Mouse (Mus musculus): Measurements from ENCODE around the gene Rraga. TPM values are rescaled to one million over a fixed set of nuclear protein-coding genes. Genes with fewer than 3 reads are reported as not detected.

Gene Rraga
- polyA plus RNA-seq (2012; ENCODE audit: insufficient read depth, insufficient read length, low replicate concordance, missing spikeins), result not detected in 2 replicates

DNA sequence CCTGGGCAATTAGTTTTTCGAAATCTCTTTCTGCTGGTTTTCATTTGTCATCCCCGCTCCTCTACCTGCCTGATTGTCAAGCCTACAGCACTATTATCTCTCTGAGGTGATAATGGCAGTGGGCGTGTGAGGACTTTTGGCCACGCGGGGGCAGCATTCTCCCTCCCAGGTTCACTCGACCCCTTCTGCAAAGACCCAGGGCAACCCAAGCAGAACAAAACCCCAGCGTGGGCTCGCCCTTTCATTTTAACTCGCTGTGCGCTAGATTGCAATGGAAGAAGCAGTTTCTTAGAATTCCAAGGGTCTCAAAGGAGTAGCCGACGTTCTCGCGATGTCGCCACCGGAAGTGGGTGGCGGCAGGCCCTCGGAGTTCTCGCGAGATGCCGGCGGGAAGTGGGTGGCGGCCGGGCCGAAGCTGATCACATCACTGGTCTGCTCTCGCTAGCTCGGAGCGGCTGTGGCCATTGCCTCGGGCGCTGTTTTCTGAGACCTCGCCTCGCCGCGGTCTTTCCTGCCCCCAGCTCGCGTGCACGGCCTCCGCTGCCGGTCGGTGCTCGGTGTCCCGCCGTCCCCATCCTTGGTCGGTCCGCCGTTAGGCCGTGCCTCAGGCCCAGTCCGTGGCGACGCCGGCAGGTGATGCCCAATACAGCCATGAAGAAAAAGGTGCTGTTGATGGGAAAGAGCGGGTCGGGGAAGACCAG, at the start of gene Rraga:
Rraga (plus strand) TSS at position 386 of the 701 bp plus-strand sequence.
- Histone ChIP-seq H3K27ac (ENCODE audit: insufficient read depth, low read depth, low read length) (peak within 1 kb of the TSS; percentile 91), H3K4me3 (ENCODE audit: insufficient read depth, low read depth, low read length) (peak within 1 kb of the TSS; percentile 67), H3K4me1 (ENCODE audit: control insufficient read depth, insufficient read depth, low read length) (no peaks in the 10 kb centered on the region)
- under 1% methylated on average over 53 of the region's 53 CpGs for WGBS
- TF ChIP-seq CTCF (IDR thresholded peaks at IDR 0.05; ENCODE audit: insufficient read depth, low read depth, low read length), result peak; percentile 98
- TF ChIP-seq POLR2A (IDR thresholded peaks at IDR 0.05; ENCODE audit: insufficient read depth, low read depth, low read length), result peak; percentile 85

- no peak overlapping the region for H3K4me3 ChIP-seq (ENCODE audit: insufficient read depth, low read depth, low read length)
- whole genome bisulfite sequencing, result 74% methylated on average over 11 of the region's 11 CpGs
- H3K4me1 ChIP-seq (ENCODE audit: control insufficient read depth, insufficient read depth, low read length), result no peaks in the 10 kb centered on the region
- no peak overlapping the region for H3K27ac ChIP-seq (ENCODE audit: insufficient read depth, low read depth, low read length)
- TF ChIP-seq CTCF (IDR thresholded peaks at IDR 0.05; ENCODE audit: insufficient read depth, low read depth, low read length) (no peak), POLR2A (IDR thresholded peaks at IDR 0.05; ENCODE audit: insufficient read depth, low read depth, low read length) (no peak)
These were observed 48.0 kb upstream of the Rraga start for GRCm38 (mm10) chr4:86527162-86528136.

GRCm38 (mm10) chr4:86529161-86529560, 46.3 kb upstream of the Rraga start:
- Histone ChIP-seq H3K4me3 (ENCODE audit: insufficient read depth, low read depth, low read length) (no peak overlapping the region), H3K4me1 (ENCODE audit: control insufficient read depth, insufficient read depth, low read length) (no peaks in the 10 kb centered on the region), H3K27ac (ENCODE audit: insufficient read depth, low read depth, low read length) (no peak overlapping the region)
- 76% methylated on average over 6 of the region's 6 CpGs for WGBS
- no peak for TF ChIP-seq POLR2A (IDR thresholded peaks at IDR 0.05; ENCODE audit: insufficient read depth, low read depth, low read length)
- no peak for TF ChIP-seq CTCF (IDR thresholded peaks at IDR 0.05; ENCODE audit: insufficient read depth, low read depth, low read length)

- Histone ChIP-seq H3K4me3 (ENCODE audit: insufficient read depth, low read depth, low read length) (no peak overlapping the region), H3K27ac (ENCODE audit: insufficient read depth, low read depth, low read length) (no peak overlapping the region)
- no peak for TF ChIP-seq POLR2A (IDR thresholded peaks at IDR 0.05; ENCODE audit: insufficient read depth, low read depth, low read length)
- TF ChIP-seq CTCF (IDR thresholded peaks at IDR 0.05; ENCODE audit: insufficient read depth, low read depth, low read length), result no peak
These were observed 41.9 kb upstream of the Rraga start for GRCm38 (mm10) chr4:86533406-86534090.

GRCm38 (mm10) chr4:86534091-86534481, 41.4 kb upstream of the Rraga start:
- WGBS, result 81% methylated on average over 5 of the region's 5 CpGs
- Histone ChIP-seq H3K27ac (ENCODE audit: insufficient read depth, low read depth, low read length) (no peak overlapping the region), H3K4me1 (ENCODE audit: control insufficient read depth, insufficient read depth, low read length) (no peaks in the 10 kb centered on the region), H3K4me3 (ENCODE audit: insufficient read depth, low read depth, low read length) (no peak overlapping the region)
- TF ChIP-seq CTCF (IDR thresholded peaks at IDR 0.05; ENCODE audit: insufficient read depth, low read depth, low read length) (no peak), POLR2A (IDR thresholded peaks at IDR 0.05; ENCODE audit: insufficient read depth, low read depth, low read length) (no peak)

More at GRCm38 (mm10) chr4:86533406-86534090, 41.9 kb upstream of the Rraga start:
- 92% methylated on average over 8 of the region's 8 CpGs for WGBS
- H3K4me1 ChIP-seq (ENCODE audit: control insufficient read depth, insufficient read depth, low read length), result no peaks in the 10 kb centered on the region

DNA sequence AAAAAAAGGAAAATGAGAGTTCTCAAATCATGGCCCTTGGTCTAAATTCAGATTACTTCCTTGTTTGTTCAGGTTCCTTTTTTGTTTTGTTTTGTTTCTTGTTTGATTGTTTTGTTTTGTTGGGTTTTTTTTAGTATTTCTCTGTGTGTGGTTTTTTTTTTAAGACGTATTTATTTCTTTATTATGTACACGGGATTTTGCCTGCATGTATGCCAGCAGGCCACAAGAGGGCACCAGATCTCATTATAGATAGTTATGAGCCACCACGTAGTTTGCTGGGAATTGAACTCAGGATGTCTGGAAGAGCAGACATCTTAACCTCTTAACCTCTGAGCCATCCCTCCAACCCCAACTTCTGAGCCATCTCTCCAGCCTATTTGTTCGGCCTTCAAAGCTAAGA, 37.5 kb upstream of the Rraga start:
- no peak overlapping the region for H3K4me3 ChIP-seq (ENCODE audit: insufficient read depth, low read depth, low read length)
- TF ChIP-seq CTCF (IDR thresholded peaks at IDR 0.05; ENCODE audit: insufficient read depth, low read depth, low read length), result no peak
- 41% methylated on average over 4 of the region's 4 CpGs for WGBS
- H3K4me1 ChIP-seq (ENCODE audit: control insufficient read depth, insufficient read depth, low read length), result peaks cover 4% of the 10 kb centered on the region
- H3K27ac ChIP-seq (ENCODE audit: insufficient read depth, low read depth, low read length), result no peak overlapping the region

- Histone ChIP-seq H3K4me1 (ENCODE audit: control insufficient read depth, insufficient read depth, low read length) (peaks cover 9% of the 10 kb centered on the region), H3K4me3 (ENCODE audit: insufficient read depth, low read depth, low read length) (no peak overlapping the region), H3K27ac (ENCODE audit: insufficient read depth, low read depth, low read length) (no peak overlapping the region)
- TF ChIP-seq POLR2A (IDR thresholded peaks at IDR 0.05; ENCODE audit: insufficient read depth, low read depth, low read length) (no peak), CTCF (IDR thresholded peaks at IDR 0.05; ENCODE audit: insufficient read depth, low read depth, low read length) (no peak)
- 93% methylated on average over 5 of the region's 5 CpGs for WGBS
These were observed 36.5 kb upstream of the Rraga start for GRCm38 (mm10) chr4:86538936-86539335.

DNA sequence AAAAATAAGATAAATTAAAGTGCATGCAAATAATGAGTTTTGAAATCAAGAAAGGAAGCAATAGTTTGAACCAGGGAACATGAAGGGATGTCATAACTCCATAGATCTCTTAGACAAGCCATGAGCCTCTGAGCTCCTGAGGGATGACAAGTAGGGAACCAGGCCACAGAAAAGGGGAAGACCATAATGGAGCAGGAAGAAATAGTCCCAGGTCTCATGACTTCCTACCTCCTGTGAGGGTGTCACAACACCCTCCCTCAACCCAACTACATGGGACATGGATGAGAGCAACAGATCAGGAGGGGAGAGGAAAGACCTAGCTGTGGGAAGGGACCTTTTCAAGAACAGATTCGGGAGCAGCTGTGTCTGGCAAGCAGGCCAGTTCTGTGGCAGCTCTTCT, 33.9 kb upstream of the Rraga start:
- WGBS, result 72% methylated on average over 1 of the region's 1 CpGs
- no peak overlapping the region for H3K27ac ChIP-seq (ENCODE audit: insufficient read depth, low read depth, low read length)
- TF ChIP-seq POLR2A (IDR thresholded peaks at IDR 0.05; ENCODE audit: insufficient read depth, low read depth, low read length), result no peak
- TF ChIP-seq CTCF (IDR thresholded peaks at IDR 0.05; ENCODE audit: insufficient read depth, low read depth, low read length), result no peak
- peaks cover 13% of the 10 kb centered on the region for H3K4me1 ChIP-seq (ENCODE audit: control insufficient read depth, insufficient read depth, low read length)
- H3K4me3 ChIP-seq (ENCODE audit: insufficient read depth, low read depth, low read length), result no peak overlapping the region
